Mouse (Mus musculus): Measurements from ENCODE around the gene Dab2ip.

Gene Dab2ip

GRCm38 (mm10) chr2:35558826-35559550, 922 bp downstream of the Dab2ip start:
- DNase-seq (ENCODE audit: low read depth, low spot score) = no peak

- DNase-seq (ENCODE audit: low read depth, low spot score) = no peak
Measured at GRCm38 (mm10) chr2:35559551-35559835, 1.4 kb downstream of the Dab2ip start.

- no peak for DNase-seq (ENCODE audit: low read depth, low spot score)
Measured at GRCm38 (mm10) chr2:35563722-35564121, 5.7 kb downstream of the Dab2ip start.

GRCm38 (mm10) chr2:35565051-35565836, 7.2 kb downstream of the Dab2ip start:
- no peak for DNase-seq (ENCODE audit: low read depth, low spot score)

- DNase-seq (ENCODE audit: low read depth, low spot score) = no peak
Measured at GRCm38 (mm10) chr2:35566957-35567693, 9.1 kb downstream of the Dab2ip start.

- DNase-seq (ENCODE audit: low read depth, low spot score) = no peak
Measured at GRCm38 (mm10) chr2:35567694-35568149, 9.7 kb downstream of the Dab2ip start.

GRCm38 (mm10) chr2:35570743-35571142, 12.7 kb downstream of the Dab2ip start:
- no peak for DNase-seq (ENCODE audit: low read depth, low spot score)

- DNase-seq (ENCODE audit: low read depth, low spot score) = no peak
Measured at GRCm38 (mm10) chr2:35574643-35575042, 16.6 kb downstream of the Dab2ip start.

GRCm38 (mm10) chr2:35576675-35577074, 18.6 kb downstream of the Dab2ip start:
- DNase-seq (ENCODE audit: low read depth, low spot score) = no peak

- DNase-seq (ENCODE audit: low read depth, low spot score) = no peak
Measured at GRCm38 (mm10) chr2:35580111-35580510, 22.0 kb downstream of the Dab2ip start.

GRCm38 (mm10) chr2:35581501-35582340, 23.7 kb downstream of the Dab2ip start:
- peak; percentile 70 for DNase-seq (ENCODE audit: low read depth, low spot score)

- peak; percentile 45 for DNase-seq (ENCODE audit: low read depth, low spot score)
Measured at GRCm38 (mm10) chr2:35582341-35582941, 24.4 kb downstream of the Dab2ip start.

GRCm38 (mm10) chr2:35583406-35583805, 25.3 kb downstream of the Dab2ip start:
- no peak for DNase-seq (ENCODE audit: low read depth, low spot score)

GRCm38 (mm10) chr2:35584011-35584410, 25.9 kb downstream of the Dab2ip start:
- DNase-seq (ENCODE audit: low read depth, low spot score) = no peak

- DNase-seq (ENCODE audit: low read depth, low spot score) = no peak
Measured at GRCm38 (mm10) chr2:35588368-35588767, 30.3 kb downstream of the Dab2ip start.

- DNase-seq (ENCODE audit: low read depth, low spot score) = no peak
Measured at GRCm38 (mm10) chr2:35589385-35589784, 31.3 kb downstream of the Dab2ip start.

GRCm38 (mm10) chr2:35589800-35590199, 31.7 kb downstream of the Dab2ip start:
- no peak for DNase-seq (ENCODE audit: low read depth, low spot score)

GRCm38 (mm10) chr2:35591961-35592724, 34.1 kb downstream of the Dab2ip start:
- DNase-seq (ENCODE audit: low read depth, low spot score) = no peak

- no peak for DNase-seq (ENCODE audit: low read depth, low spot score)
Measured at GRCm38 (mm10) chr2:35592725-35593392, 34.8 kb downstream of the Dab2ip start.

GRCm38 (mm10) chr2:35593889-35594288, 35.8 kb downstream of the Dab2ip start:
- no peak for DNase-seq (ENCODE audit: low read depth, low spot score)

All from mesoderm, embryonic 11.5 days (tissue).